Mouse (Mus musculus) CH12.LX (cell line): Measurements from ENCODE around the gene Gm26558.

Experiments used
- CTCF ChIP-seq, 2 experiments: IDR thresholded peaks in 1 of 2; conservative IDR thresholded peaks in 1 of 2; 2 replicates each; pipeline ENCODE4 v1.5.1; 2011 to 2012; ENCODE audit warnings: low read depth in 2 of 2, low read length in 2 of 2, improper control_type of control experiment in 1 of 2, inconsistent platforms in 1 of 2, mild to moderate bottlenecking in 1 of 2, moderate library complexity in 1 of 2
- EP300 ChIP-seq: IDR thresholded peaks from 2 replicates; pipeline ENCODE4 v1.6.1; 2011; ENCODE audit warnings: low read length, improper control_type of control experiment
- ETS1 ChIP-seq: conservative IDR thresholded peaks from 2 replicates; pipeline ENCODE4 v1.6.1; 2012; ENCODE audit warnings: low read depth, mild to moderate bottlenecking, inconsistent platforms, low read length, improper control_type of control experiment, moderate library complexity
- POLR2A ChIP-seq: IDR thresholded peaks from 2 replicates; pipeline ENCODE4 v1.6.1; 2011; ENCODE audit warnings: low read depth, mild to moderate bottlenecking, improper control_type of control experiment, low read length
- POLR2AphosphoS2 ChIP-seq: IDR thresholded peaks from 2 replicates; pipeline ENCODE4 v1.6.1; 2011; ENCODE audit warnings: low read depth, low read length, improper control_type of control experiment
- RCOR1 ChIP-seq: conservative IDR thresholded peaks from 2 replicates; pipeline ENCODE4 v1.6.1; 2012; ENCODE audit warnings: low read depth, mild to moderate bottlenecking, inconsistent platforms, low read length, improper control_type of control experiment
- ZC3H11A ChIP-seq: IDR thresholded peaks from 2 replicates; pipeline ENCODE4 v1.6.1; 2012; ENCODE audit warnings: low read depth, mild to moderate bottlenecking, inconsistent platforms, low read length, improper control_type of control experiment
- ZNF384 ChIP-seq: IDR thresholded peaks from 2 replicates; pipeline ENCODE4 v1.6.1; 2012; ENCODE audit warnings: low read depth, low read length, improper control_type of control experiment, inconsistent platforms

DNA sequence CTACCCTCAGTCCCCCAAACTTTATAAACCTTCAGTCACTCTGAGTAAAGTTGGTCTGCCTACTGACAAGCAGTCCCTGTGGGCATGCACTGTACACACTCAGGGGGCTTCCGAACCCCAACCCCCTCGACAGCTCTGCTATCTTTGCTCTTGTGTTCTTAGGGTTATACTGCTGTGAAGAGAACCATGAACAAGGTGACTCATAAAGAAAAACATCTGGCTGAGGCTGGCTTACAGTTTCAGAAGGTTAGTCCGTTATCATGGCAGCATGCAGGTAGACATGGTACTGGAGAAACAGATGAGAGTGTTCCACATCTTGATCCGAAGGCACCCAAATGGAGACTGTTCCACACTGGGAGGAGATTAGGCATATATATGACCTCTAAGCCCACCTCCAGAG lies 49.0 kb upstream of the Gm26558 start:
- TF ChIP-seq CTCF (conservative IDR thresholded peaks at IDR 0.05 in 1 of 2, IDR thresholded peaks at IDR 0.05 in 1 of 2; ENCODE audit: low read depth in 2 of 2, low read length in 2 of 2), result no peak
- TF ChIP-seq RCOR1, result no peak
- no peak for TF ChIP-seq ZNF384
- no peak for TF ChIP-seq POLR2A
- TF ChIP-seq EP300, result peak; percentile 51
- TF ChIP-seq ETS1, result no peak
- TF ChIP-seq POLR2AphosphoS2, result no peak
- TF ChIP-seq ZC3H11A, result no peak
